Mouse (Mus musculus): ENCODE results near the gene Sostdc1. TPM values are rescaled to one million over a fixed set of nuclear protein-coding genes. Genes with fewer than 3 reads are reported as not detected.
A peak's percentile ranks its signal among the peaks of the same experiment; 100 is the strongest.

Gene Sostdc1
- polyA plus RNA-seq, 1 experiment from 2014 or later = 50.1 TPM

DNA sequence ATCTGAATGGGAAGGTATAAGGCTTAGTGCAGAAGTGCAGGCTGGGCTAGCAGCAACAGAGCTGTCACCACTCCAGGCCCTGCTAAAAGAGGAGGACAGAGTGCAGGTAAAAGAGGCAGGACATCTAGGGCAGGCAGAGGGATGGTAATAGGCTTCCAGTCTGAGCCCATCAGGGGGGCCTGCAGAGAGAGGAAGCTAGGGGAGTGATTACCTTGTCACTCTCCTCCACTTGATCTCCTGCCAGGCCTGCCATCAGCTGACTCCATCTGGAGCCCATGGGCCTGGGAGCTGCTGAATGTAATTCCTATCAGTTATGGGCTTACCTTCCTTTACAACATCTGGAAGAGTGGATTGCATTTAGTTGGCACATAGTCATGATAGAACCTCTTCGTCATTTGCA, 18.7 kb downstream of the Sostdc1 start:
- Histone ChIP-seq H3K27me3 (ENCODE audit: control insufficient read depth, insufficient read depth, low read length) (no peaks in the 10 kb centered on the region), H3K4me3 (ENCODE audit: low read depth, low read length) (no peak overlapping the region), H3K4me1 (ENCODE audit: control insufficient read depth, insufficient read depth, low read length) (no peaks in the 10 kb centered on the region), H3K27ac (replicated peaks; ENCODE audit: low read depth, low read length) (no peak overlapping the region), H3K9ac (replicated peaks; ENCODE audit: low read length) (no peak overlapping the region), H3K36me3 (replicated peaks; ENCODE audit: control insufficient read depth, insufficient read depth, low read depth, low read length) (no peaks in the 10 kb centered on the region), H3K9me3 (replicated peaks; ENCODE audit: control insufficient read depth, low read length) (no peaks in the 10 kb centered on the region), H3K4me2 (ENCODE audit: low read depth, low read length) (no peak overlapping the region)
- DNase-seq (ENCODE audit: low spot score) (no peak), ATAC-seq (replicated peaks; ENCODE audit: insufficient number of reproducible peaks, low FRiP score, low TSS enrichment, low read depth) (no peak)
- WGBS = 91% methylated on average over 1 of the region's 1 CpGs

DNA sequence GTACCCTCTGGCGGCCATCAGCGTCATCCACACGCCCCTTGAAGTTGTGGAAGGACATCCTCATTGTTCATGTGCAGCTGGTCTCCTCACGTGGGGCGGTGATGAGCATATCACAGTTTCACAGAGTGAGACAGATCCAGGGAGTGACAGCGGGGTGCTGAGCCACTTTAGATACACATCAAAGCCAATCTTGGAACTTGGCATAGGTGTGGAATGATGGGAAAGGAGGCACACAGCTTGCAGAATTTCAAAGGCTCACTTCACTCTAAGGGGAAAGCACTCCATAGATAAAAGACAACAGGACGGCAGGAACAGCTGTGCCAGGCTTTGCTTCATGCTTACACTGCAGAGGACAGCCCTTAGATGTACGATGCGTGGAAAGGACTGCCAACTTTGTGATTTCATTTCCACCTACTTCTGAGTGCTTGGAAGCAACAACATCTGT, 19.9 kb downstream of the Sostdc1 start:
- WGBS = 81% methylated on average over 9 of the region's 9 CpGs
- H3K27ac ChIP-seq (replicated peaks; ENCODE audit: low read depth, low read length) = no peak overlapping the region
- no peaks in the 10 kb centered on the region for H3K4me1 ChIP-seq (ENCODE audit: control insufficient read depth, insufficient read depth, low read length)
- H3K4me2 ChIP-seq (ENCODE audit: low read depth, low read length) = no peak overlapping the region
- no peaks in the 10 kb centered on the region for H3K36me3 ChIP-seq (replicated peaks; ENCODE audit: control insufficient read depth, insufficient read depth, low read depth, low read length)
- H3K9me3 ChIP-seq (replicated peaks; ENCODE audit: control insufficient read depth, low read length) = no peaks in the 10 kb centered on the region
- ATAC-seq (replicated peaks; ENCODE audit: insufficient number of reproducible peaks, low FRiP score, low TSS enrichment, low read depth) (no peak), DNase-seq (ENCODE audit: low spot score) (no peak)
- H3K9ac ChIP-seq (replicated peaks; ENCODE audit: low read length) = no peak overlapping the region
- no peak overlapping the region for H3K4me3 ChIP-seq (ENCODE audit: low read depth, low read length)
- no peaks in the 10 kb centered on the region for H3K27me3 ChIP-seq (ENCODE audit: control insufficient read depth, insufficient read depth, low read length)

DNA sequence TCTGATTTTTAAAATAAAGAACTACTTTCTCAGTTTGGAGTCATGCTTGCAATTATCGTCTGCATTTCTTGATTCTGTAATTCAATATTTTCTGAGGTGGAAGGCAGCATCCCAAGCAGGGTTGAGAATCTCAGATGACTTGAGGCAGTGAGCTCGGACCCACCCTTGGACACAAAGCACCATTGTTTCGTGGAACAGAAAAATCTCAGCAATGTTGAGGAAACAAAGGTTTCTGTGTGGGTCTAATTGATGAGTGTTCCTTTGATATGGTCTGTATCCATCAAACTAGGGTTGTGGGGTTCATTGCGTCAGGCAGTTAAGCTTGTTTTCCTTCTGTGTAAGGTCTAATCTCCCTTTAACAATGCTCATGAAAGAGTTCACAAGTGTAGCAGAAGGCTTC, 30.2 kb downstream of the Sostdc1 start:
- peak; percentile 29 for DNase-seq (ENCODE audit: low spot score)
- H3K9me3 ChIP-seq (replicated peaks; ENCODE audit: control insufficient read depth, low read length) = no peaks in the 10 kb centered on the region
- no peak overlapping the region for H3K4me3 ChIP-seq (ENCODE audit: low read depth, low read length)
- H3K9ac ChIP-seq (replicated peaks; ENCODE audit: low read length) = no peak overlapping the region
- H3K4me2 ChIP-seq (ENCODE audit: low read depth, low read length) = no peak overlapping the region
- H3K36me3 ChIP-seq (replicated peaks; ENCODE audit: control insufficient read depth, insufficient read depth, low read depth, low read length) = no peaks in the 10 kb centered on the region
- no peaks in the 10 kb centered on the region for H3K4me1 ChIP-seq (ENCODE audit: control insufficient read depth, insufficient read depth, low read length)
- H3K27me3 ChIP-seq (ENCODE audit: control insufficient read depth, insufficient read depth, low read length) = no peaks in the 10 kb centered on the region
- WGBS = 42% methylated on average over 4 of the region's 4 CpGs
- H3K27ac ChIP-seq (replicated peaks; ENCODE audit: low read depth, low read length) = no peak overlapping the region
- no peak for ATAC-seq (replicated peaks; ENCODE audit: insufficient number of reproducible peaks, low FRiP score, low TSS enrichment, low read depth)

DNA sequence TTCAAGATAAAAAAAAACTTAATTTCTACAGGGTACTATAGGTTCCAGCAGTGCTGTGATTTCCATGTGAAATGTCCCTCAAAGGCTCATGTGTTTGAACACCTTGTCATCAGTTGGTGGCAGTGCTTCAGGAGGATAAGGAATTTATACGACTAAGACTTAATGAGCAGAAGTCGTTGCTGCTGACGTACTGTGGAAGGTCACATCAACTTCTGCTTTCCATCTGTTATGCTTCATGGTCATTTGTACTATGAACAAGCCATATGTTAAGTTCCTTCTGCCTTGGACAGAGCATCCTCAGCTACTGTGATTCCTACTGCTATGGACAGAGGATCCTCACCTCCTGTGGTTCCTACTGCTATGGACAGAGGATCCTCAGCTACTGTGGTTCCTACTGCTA, 46.1 kb downstream of the Sostdc1 start:
- no peak for DNase-seq (ENCODE audit: low spot score)
- Histone ChIP-seq H3K27me3 (ENCODE audit: control insufficient read depth, insufficient read depth, low read length) (no peaks in the 10 kb centered on the region), H3K4me1 (ENCODE audit: control insufficient read depth, insufficient read depth, low read length) (no peaks in the 10 kb centered on the region), H3K9ac (replicated peaks; ENCODE audit: low read length) (no peak overlapping the region), H3K9me3 (replicated peaks; ENCODE audit: control insufficient read depth, low read length) (no peaks in the 10 kb centered on the region), H3K4me3 (ENCODE audit: low read depth, low read length) (no peak overlapping the region), H3K4me2 (ENCODE audit: low read depth, low read length) (no peak overlapping the region), H3K27ac (replicated peaks; ENCODE audit: low read depth, low read length) (no peak overlapping the region), H3K36me3 (replicated peaks; ENCODE audit: control insufficient read depth, insufficient read depth, low read depth, low read length) (no peaks in the 10 kb centered on the region)
- WGBS = 93% methylated on average over 3 of the region's 3 CpGs
- no peak for ATAC-seq (replicated peaks; ENCODE audit: insufficient number of reproducible peaks, low FRiP score, low TSS enrichment, low read depth)

DNA sequence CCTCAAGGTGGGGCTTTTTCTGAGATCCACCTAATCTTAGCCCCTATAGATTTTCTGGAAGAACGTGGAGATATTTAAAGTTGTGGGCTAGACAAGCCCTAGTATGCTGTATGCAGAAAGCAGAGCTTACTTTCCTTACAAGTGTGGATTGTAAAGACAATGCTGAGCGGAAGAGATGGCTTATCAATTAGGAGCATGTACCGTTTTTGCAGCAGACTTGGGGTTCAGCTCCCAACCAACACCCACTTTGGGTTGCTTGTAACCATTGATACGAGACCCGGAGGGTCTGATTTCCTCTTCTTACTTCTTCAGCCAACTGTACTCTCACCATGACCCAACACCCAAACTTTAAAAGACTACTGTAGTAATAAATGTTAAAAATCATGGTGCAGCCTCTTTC, 46.8 kb downstream of the Sostdc1 start:
- H3K9ac ChIP-seq (replicated peaks; ENCODE audit: low read length) = no peak overlapping the region
- ATAC-seq (replicated peaks; ENCODE audit: insufficient number of reproducible peaks, low FRiP score, low TSS enrichment, low read depth) (no peak), DNase-seq (ENCODE audit: low spot score) (no peak)
- no peak overlapping the region for H3K27ac ChIP-seq (replicated peaks; ENCODE audit: low read depth, low read length)
- no peaks in the 10 kb centered on the region for H3K4me1 ChIP-seq (ENCODE audit: control insufficient read depth, insufficient read depth, low read length)
- no peak overlapping the region for H3K4me3 ChIP-seq (ENCODE audit: low read depth, low read length)
- 91% methylated on average over 5 of the region's 5 CpGs for WGBS
- H3K4me2 ChIP-seq (ENCODE audit: low read depth, low read length) = no peak overlapping the region
- H3K27me3 ChIP-seq (ENCODE audit: control insufficient read depth, insufficient read depth, low read length) = no peaks in the 10 kb centered on the region
- H3K9me3 ChIP-seq (replicated peaks; ENCODE audit: control insufficient read depth, low read length) = no peaks in the 10 kb centered on the region
- no peaks in the 10 kb centered on the region for H3K36me3 ChIP-seq (replicated peaks; ENCODE audit: control insufficient read depth, insufficient read depth, low read depth, low read length)

DNA sequence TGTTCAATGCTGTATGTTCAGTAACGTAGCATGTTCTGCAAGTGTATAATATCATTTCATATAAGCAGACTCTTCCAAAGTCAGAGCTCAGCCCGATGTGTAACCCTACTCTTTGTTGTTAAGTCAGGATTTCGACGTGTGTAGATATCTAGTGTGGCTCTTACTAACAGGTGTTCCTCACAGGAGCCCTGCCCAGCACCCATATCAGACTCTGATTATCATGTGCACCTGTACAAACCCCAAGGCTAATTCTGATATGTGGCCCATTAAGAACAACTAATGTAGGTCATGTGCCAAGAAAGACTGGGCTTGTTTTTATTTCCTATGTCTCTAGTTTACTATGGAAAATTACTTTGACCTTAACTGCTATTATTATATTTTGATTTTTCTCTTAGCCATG, 50.1 kb downstream of the Sostdc1 start:
- ATAC-seq (replicated peaks; ENCODE audit: insufficient number of reproducible peaks, low FRiP score, low TSS enrichment, low read depth) = no peak
- Histone ChIP-seq H3K27ac (replicated peaks; ENCODE audit: low read depth, low read length) (no peak overlapping the region), H3K9me3 (replicated peaks; ENCODE audit: control insufficient read depth, low read length) (no peaks in the 10 kb centered on the region), H3K9ac (replicated peaks; ENCODE audit: low read length) (no peak overlapping the region), H3K27me3 (ENCODE audit: control insufficient read depth, insufficient read depth, low read length) (no peaks in the 10 kb centered on the region), H3K36me3 (replicated peaks; ENCODE audit: control insufficient read depth, insufficient read depth, low read depth, low read length) (no peaks in the 10 kb centered on the region), H3K4me2 (ENCODE audit: low read depth, low read length) (no peak overlapping the region), H3K4me3 (ENCODE audit: low read depth, low read length) (no peak overlapping the region), H3K4me1 (ENCODE audit: control insufficient read depth, insufficient read depth, low read length) (no peaks in the 10 kb centered on the region)
- no peak for DNase-seq (ENCODE audit: low spot score)
- 90% methylated on average over 4 of the region's 4 CpGs for WGBS

Other genes with a start within 250 kb of the Sostdc1 start
- gene Ankmy2, start 157.0 kb upstream of the Sostdc1 start, polyA plus RNA-seq (2014; fragmentation: Nextera tagmentation; extraction: Ambion mirVana) = 37.8 and 39.6 TPM in 2 replicates
- gene Bzw2, start 156.1 kb upstream of the Sostdc1 start, polyA plus RNA-seq (2014; fragmentation: Nextera tagmentation; extraction: Ambion mirVana) = 351 and 387 TPM in 2 replicates
- gene Lrrc72, start 60.7 kb upstream of the Sostdc1 start, polyA plus RNA-seq (2014; fragmentation: Nextera tagmentation; extraction: Ambion mirVana) = not detected in 2 replicates
- 7.7 and 11.3 TPM in 2 replicates for gene Ispd, start 67.3 kb downstream of the Sostdc1 start, polyA plus RNA-seq (2014; fragmentation: Nextera tagmentation; extraction: Ambion mirVana)
- 1.5 and 1.8 TPM in 2 replicates for gene D630036H23Rik, start 68.0 kb downstream of the Sostdc1 start, polyA plus RNA-seq (2014; fragmentation: Nextera tagmentation; extraction: Ambion mirVana)